Comparison of ENCODE assay signal across 8 mouse cellular contexts in genomic region chr6:14899021-14899610, GRCm38 (mm10). TPM values are rescaled to one million over a fixed set of nuclear protein-coding genes. Genes with fewer than 3 reads are reported as not detected.
DNase-seq lines count a peak whose midpoint lies in the region; ATAC-seq and TF ChIP-seq lines count a peak whose summit lies in the region.

No protein-coding gene starts in this region.

- no peaks in the 10 kb centered on the region for H3K36me3 ChIP-seq in heart, embryonic 12.5 days
- H3K36me3 ChIP-seq in forebrain, embryonic 16.5 days (ENCODE audit: control insufficient read depth, insufficient read depth): no peaks in the 10 kb centered on the region
- no peaks in the 10 kb centered on the region for H3K36me3 ChIP-seq in limb, embryonic 14.5 days (ENCODE audit: control insufficient read depth, insufficient read depth, low read length)
- H3K36me3 ChIP-seq in neural tube, embryonic 15.5 days: no peaks in the 10 kb centered on the region

- no peak for ATAC-seq in heart, embryonic 12.5 days (ENCODE audit: insufficient number of reproducible peaks, low FRiP score)
- no peak for ATAC-seq in forebrain, embryonic 16.5 days
- ATAC-seq in limb, embryonic 14.5 days (ENCODE audit: low FRiP score, low read depth): no peak
- ATAC-seq in neural tube, embryonic 15.5 days (ENCODE audit: low FRiP score): no peak

- H3K4me1 ChIP-seq in heart, embryonic 12.5 days (replicated peaks): peaks cover 20% of the 10 kb centered on the region
- peaks cover 40% of the 10 kb centered on the region for H3K4me1 ChIP-seq in forebrain, embryonic 16.5 days (replicated peaks; ENCODE audit: control insufficient read depth, insufficient read depth, low read length)
- peaks cover 22% of the 10 kb centered on the region for H3K4me1 ChIP-seq in limb, embryonic 14.5 days (ENCODE audit: control insufficient read depth, insufficient read depth, low read length)
- peaks cover 39% of the 10 kb centered on the region for H3K4me1 ChIP-seq in neural tube, embryonic 15.5 days

- TF ChIP-seq POLR2A in limb, embryonic 14.5 days (IDR thresholded peaks at IDR 0.05; ENCODE audit: borderline replicate concordance, extremely low read depth, insufficient read depth, insufficient read length): no peak

- peak overlapping the region; percentile 82 for H3K4me3 ChIP-seq in heart, embryonic 12.5 days
- H3K4me3 ChIP-seq in forebrain, embryonic 16.5 days (replicated peaks; ENCODE audit: low read length): peak overlapping the region; percentile 21; the same call in 1 of the 2 replicates
- peak overlapping the region; percentile 85 for H3K4me3 ChIP-seq in limb, embryonic 14.5 days (replicated peaks; ENCODE audit: low read length)
- H3K4me3 ChIP-seq in neural tube, embryonic 15.5 days (replicated peaks): peak overlapping the region; percentile 14; the same call in 1 of the 2 replicates

- H3K9ac ChIP-seq in heart, embryonic 12.5 days: peak overlapping the region; percentile 82
- no peak overlapping the region for H3K9ac ChIP-seq in forebrain, embryonic 16.5 days (replicated peaks; ENCODE audit: low read depth, low read length)
- peak overlapping the region; percentile 95; the same call in 1 of the 2 replicates for H3K9ac ChIP-seq in limb, embryonic 14.5 days (ENCODE audit: low read depth, low read length, severe bottlenecking)
- H3K9ac ChIP-seq in neural tube, embryonic 15.5 days (replicated peaks): no peak overlapping the region

- intact Hi-C loops in heart, postnatal 25 days (cut with DNase I): loop anchor here (5.0 kb wide), 1 partner anchor 1323 kb away; no protein-coding TSS in a partner anchor

- H3K27me3 ChIP-seq in heart, embryonic 12.5 days (replicated peaks): no peaks in the 10 kb centered on the region; the same call in 1 of the 2 replicates
- H3K27me3 ChIP-seq in forebrain, embryonic 16.5 days (replicated peaks; ENCODE audit: control insufficient read depth, insufficient read depth, low read length): no peaks in the 10 kb centered on the region
- H3K27me3 ChIP-seq in limb, embryonic 14.5 days (ENCODE audit: control insufficient read depth, insufficient read depth, low read length): no peaks in the 10 kb centered on the region
- H3K27me3 ChIP-seq in neural tube, embryonic 15.5 days (replicated peaks): peaks cover 15% of the 10 kb centered on the region; the same call in 1 of the 2 replicates

- peak overlapping the region; percentile 82 for H3K4me2 ChIP-seq in heart, embryonic 12.5 days
- H3K4me2 ChIP-seq in forebrain, embryonic 16.5 days (ENCODE audit: low read length): peak overlapping the region; percentile 86
- peak overlapping the region; percentile 86 for H3K4me2 ChIP-seq in limb, embryonic 14.5 days (replicated peaks; ENCODE audit: low read depth, low read length, severe bottlenecking)
- H3K4me2 ChIP-seq in neural tube, embryonic 15.5 days: peak overlapping the region; percentile 98

- WGBS in heart, embryonic 12.5 days: 4% methylated on average over 19 of the region's 19 CpGs
- 10% methylated on average over 19 of the region's 19 CpGs for WGBS in forebrain, embryonic 16.5 days
- 8% methylated on average over 19 of the region's 19 CpGs for WGBS in limb, embryonic 14.5 days
- WGBS in neural tube, embryonic 15.5 days: 8% methylated on average over 19 of the region's 19 CpGs

- no peak for DNase-seq in heart, postnatal 25 days (ENCODE audit: low spot score)
- DNase-seq in limb, embryonic 14.5 days (ENCODE audit: low spot score): no peak
- no peak for DNase-seq in layer of hippocampus, adult 9-11 months
- DNase-seq in ovary, adult 18-20 months (ENCODE audit: low spot score): no peak
- DNase-seq in spleen, postnatal 36 days (ENCODE audit: low spot score in 2 of 2): no peak

- H3K27ac ChIP-seq in heart, embryonic 12.5 days (ENCODE audit: poor library complexity, severe bottlenecking): peak overlapping the region; percentile 81
- H3K27ac ChIP-seq in forebrain, embryonic 16.5 days (ENCODE audit: low read length): no peak overlapping the region
- peak overlapping the region; percentile 95 for H3K27ac ChIP-seq in limb, embryonic 14.5 days (replicated peaks; ENCODE audit: low read depth, low read length)
- no peak overlapping the region for H3K27ac ChIP-seq in neural tube, embryonic 15.5 days (replicated peaks)

- H3K9me3 ChIP-seq in heart, embryonic 12.5 days (replicated peaks): no peaks in the 10 kb centered on the region
- H3K9me3 ChIP-seq in forebrain, embryonic 16.5 days (ENCODE audit: control insufficient read depth, low read length): no peaks in the 10 kb centered on the region
- H3K9me3 ChIP-seq in limb, embryonic 14.5 days (ENCODE audit: control insufficient read depth, low read length): no peaks in the 10 kb centered on the region
- H3K9me3 ChIP-seq in neural tube, embryonic 15.5 days (replicated peaks): no peaks in the 10 kb centered on the region

RNA-seq across cellular contexts. Expression of gene Foxp2, which starts 2.0 kb away (rescaled TPM):
- 14.2 and 14.5 TPM in 2 replicates for polyA plus RNA-seq in heart, embryonic 12.5 days (2016; fragmentation: Nextera tagmentation; extraction: Ambion mirVana)
- total RNA-seq in heart, postnatal 25 days (2021): 1 to 10 TPM; 2.0 to 2.3 TPM
- 36.0 and 44.4 TPM in 2 replicates for polyA plus RNA-seq in forebrain, embryonic 16.5 days (2015; fragmentation: Nextera tagmentation; extraction: Ambion mirVana)
- polyA plus RNA-seq in limb, embryonic 14.5 days (2012; rRNA removed): 23.2 and 34.1 TPM in 2 replicates
- polyA plus RNA-seq in limb, embryonic 14.5 days (2014; fragmentation: Nextera tagmentation; extraction: Ambion mirVana): 24.9 and 40.2 TPM in 2 replicates
- polyA plus RNA-seq in neural tube, embryonic 15.5 days (2015; fragmentation: Nextera tagmentation; extraction: Ambion mirVana): 14.9 and 17.1 TPM in 2 replicates

Comparison
In these comparisons a context has a peak if more than half of its experiments do, and no peak if none do; other contexts are left out.
1. H3K27ac ChIP-seq: peak in heart, embryonic 12.5 days (single experiment) and limb, embryonic 14.5 days (single experiment); none in forebrain, embryonic 16.5 days (single experiment) and neural tube, embryonic 15.5 days (single experiment).
2. H3K4me3 ChIP-seq: peak in every context shown above with its lines; median percentile 85 in limb, embryonic 14.5 days; 82 in heart, embryonic 12.5 days; 21 in forebrain, embryonic 16.5 days; 14 in neural tube, embryonic 15.5 days.
3. H3K9ac ChIP-seq: peak in heart, embryonic 12.5 days (single experiment) and limb, embryonic 14.5 days (single experiment); none in forebrain, embryonic 16.5 days (single experiment) and neural tube, embryonic 15.5 days (single experiment).
4. Peak in every context shown above with its lines, with median percentiles within 50 percentile points of each other: H3K4me2 ChIP-seq.